Mouse (Mus musculus) heart, postnatal 0 days (tissue): Measurements from ENCODE around the gene Snrpg.

ENCODE experiments used
- CTCF ChIP-seq: IDR thresholded peaks from 2 replicates; pipeline ENCODE4 v1.5.1; 2016; ENCODE audit warnings: antibody characterized with exemption, control low read depth, low read depth
- EP300 ChIP-seq: IDR thresholded peaks from 2 replicates; pipeline ENCODE4 v1.6.1; 2016; ENCODE audit warnings: antibody characterized with exemption, low read depth

DNA sequence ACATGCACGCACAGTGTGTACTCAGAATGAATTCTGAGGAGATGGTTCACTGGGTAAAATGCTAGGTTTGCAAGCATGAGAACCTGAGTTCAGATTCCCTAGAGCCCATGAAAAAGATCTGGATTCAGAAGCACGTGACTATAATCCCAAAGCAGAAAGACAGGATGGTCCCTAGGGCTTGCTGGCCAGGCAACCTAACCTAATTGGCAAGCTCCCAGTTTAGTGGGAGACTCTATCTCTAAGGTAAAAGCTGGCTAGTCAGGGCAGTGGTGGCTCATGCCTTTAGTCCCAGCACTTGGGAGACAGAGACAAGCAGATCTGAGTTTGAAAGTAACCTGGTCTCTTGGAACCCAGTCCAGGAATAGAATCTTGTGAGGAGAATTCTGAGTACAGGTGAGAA lies 27.9 kb downstream of the Snrpg start:
- TF ChIP-seq CTCF: no peak
- no peak for TF ChIP-seq EP300
